ENCODE assay signal across 22 mouse cellular contexts in genomic region chr8:18478166-18478565, GRCm38 (mm10).
DNase-seq lines count a peak whose midpoint lies in the region; ATAC-seq and TF ChIP-seq lines count a peak whose summit lies in the region.
"Had no signal": no experiment of that assay in that cellular context is flagged by ENCODE, and none has a peak within 500 bp of the region (broad histone marks: within the 10 kb centered on the region; RNA-seq: fewer than 3 reads in every experiment).

No protein-coding gene starts in this region.

- no peaks in the 10 kb centered on the region for H3K36me3 ChIP-seq in intestine, embryonic 14.5 days (ENCODE audit: control insufficient read depth, insufficient read depth, low read length)
- no peaks in the 10 kb centered on the region for H3K36me3 ChIP-seq in intestine, postnatal 0 days (ENCODE audit: control insufficient read depth, insufficient read depth)
- H3K36me3 ChIP-seq in intestine, embryonic 16.5 days (ENCODE audit: control insufficient read depth, insufficient read depth, low read length): no peaks in the 10 kb centered on the region
- H3K36me3 ChIP-seq in stomach, embryonic 15.5 days: no peaks in the 10 kb centered on the region
- H3K36me3 ChIP-seq in stomach, postnatal 0 days (ENCODE audit: control insufficient read depth, insufficient read depth, low read length): no peaks in the 10 kb centered on the region
- H3K36me3 ChIP-seq in liver, embryonic 11.5 days (ENCODE audit: control insufficient read depth, insufficient read depth, low read length): no peaks in the 10 kb centered on the region
- H3K36me3 ChIP-seq in lung, postnatal 0 days (ENCODE audit: insufficient read depth, low read length): no peaks in the 10 kb centered on the region
- H3K36me3 ChIP-seq: embryonic facial prominence, embryonic 10.5 days; embryonic facial prominence, embryonic 12.5 days; forebrain, embryonic 15.5 days had no signal

- 74% methylated on average over 4 of the region's 4 CpGs for WGBS in intestine, embryonic 14.5 days
- 49% methylated on average over 4 of the region's 4 CpGs for WGBS in intestine, postnatal 0 days
- WGBS in intestine, embryonic 16.5 days: 66% methylated on average over 4 of the region's 4 CpGs
- 59% methylated on average over 4 of the region's 4 CpGs for WGBS in stomach, embryonic 15.5 days
- 59% methylated on average over 4 of the region's 4 CpGs for WGBS in stomach, postnatal 0 days
- WGBS in liver, embryonic 11.5 days: 75% methylated on average over 4 of the region's 4 CpGs
- 60% methylated on average over 4 of the region's 4 CpGs for WGBS in lung, postnatal 0 days

- H3K4me2 ChIP-seq in intestine, embryonic 14.5 days (ENCODE audit: low read length): no peak overlapping the region
- H3K4me2 ChIP-seq in intestine, postnatal 0 days (replicated peaks; ENCODE audit: low read depth): no peak overlapping the region
- no peak overlapping the region for H3K4me2 ChIP-seq in intestine, embryonic 16.5 days (ENCODE audit: low read depth, low read length)
- H3K4me2 ChIP-seq in stomach, embryonic 15.5 days: no peak overlapping the region
- H3K4me2 ChIP-seq in stomach, postnatal 0 days (replicated peaks; ENCODE audit: low read depth): no peak overlapping the region
- H3K4me2 ChIP-seq in liver, embryonic 11.5 days: no peak overlapping the region
- H3K4me2 ChIP-seq in lung, postnatal 0 days (replicated peaks; ENCODE audit: low read depth, low read length): no peak overlapping the region
- H3K4me2 ChIP-seq: embryonic facial prominence, embryonic 12.5 days; forebrain, embryonic 13.5 days; forebrain, embryonic 15.5 days had no signal

- H3K27ac ChIP-seq in intestine, embryonic 14.5 days (ENCODE audit: low read depth): no peak overlapping the region
- H3K27ac ChIP-seq in intestine, postnatal 0 days (ENCODE audit: low read depth, low read length): no peak overlapping the region
- H3K27ac ChIP-seq in intestine, embryonic 16.5 days (ENCODE audit: low read length): no peak overlapping the region
- no peak overlapping the region for H3K27ac ChIP-seq in stomach, embryonic 15.5 days
- no peak overlapping the region for H3K27ac ChIP-seq in stomach, postnatal 0 days (replicated peaks)
- H3K27ac ChIP-seq in liver, embryonic 11.5 days (ENCODE audit: low read depth, low read length): no peak overlapping the region
- H3K27ac ChIP-seq in lung, postnatal 0 days (ENCODE audit: low read length): no peak overlapping the region
- H3K27ac ChIP-seq: embryonic facial prominence, embryonic 10.5 days; embryonic facial prominence, embryonic 12.5 days; forebrain, embryonic 13.5 days; forebrain, embryonic 15.5 days had no signal

- no peaks in the 10 kb centered on the region for H3K27me3 ChIP-seq in intestine, embryonic 14.5 days (replicated peaks; ENCODE audit: control insufficient read depth, insufficient read depth, low read length)
- H3K27me3 ChIP-seq in intestine, postnatal 0 days (replicated peaks; ENCODE audit: control insufficient read depth, insufficient read depth, low read length): no peaks in the 10 kb centered on the region
- H3K27me3 ChIP-seq in intestine, embryonic 16.5 days (replicated peaks; ENCODE audit: control insufficient read depth, insufficient read depth, low read length): no peaks in the 10 kb centered on the region
- no peaks in the 10 kb centered on the region for H3K27me3 ChIP-seq in stomach, embryonic 15.5 days (replicated peaks)
- H3K27me3 ChIP-seq in stomach, postnatal 0 days (ENCODE audit: control insufficient read depth, insufficient read depth, low read length): no peaks in the 10 kb centered on the region
- H3K27me3 ChIP-seq in liver, embryonic 11.5 days (replicated peaks; ENCODE audit: control insufficient read depth, insufficient read depth, low read length): no peaks in the 10 kb centered on the region
- H3K27me3 ChIP-seq in lung, postnatal 0 days (replicated peaks; ENCODE audit: insufficient read depth, low read length): no peaks in the 10 kb centered on the region
- H3K27me3 ChIP-seq: embryonic facial prominence, embryonic 12.5 days; forebrain, embryonic 13.5 days; forebrain, embryonic 15.5 days had no signal

- no peaks in the 10 kb centered on the region for H3K9me3 ChIP-seq in intestine, embryonic 14.5 days (ENCODE audit: control insufficient read depth, low read length)
- H3K9me3 ChIP-seq in intestine, postnatal 0 days (ENCODE audit: control insufficient read depth): no peaks in the 10 kb centered on the region
- no peaks in the 10 kb centered on the region for H3K9me3 ChIP-seq in intestine, embryonic 16.5 days (ENCODE audit: control insufficient read depth, low read length)
- no peaks in the 10 kb centered on the region for H3K9me3 ChIP-seq in stomach, embryonic 15.5 days
- H3K9me3 ChIP-seq in stomach, postnatal 0 days (ENCODE audit: control insufficient read depth, low read length): no peaks in the 10 kb centered on the region
- no peaks in the 10 kb centered on the region for H3K9me3 ChIP-seq in liver, embryonic 11.5 days (ENCODE audit: control insufficient read depth, low read length)
- no peaks in the 10 kb centered on the region for H3K9me3 ChIP-seq in lung, postnatal 0 days (ENCODE audit: low read length)
- H3K9me3 ChIP-seq: embryonic facial prominence, embryonic 10.5 days; embryonic facial prominence, embryonic 12.5 days; forebrain, embryonic 13.5 days; forebrain, embryonic 15.5 days had no signal

- no peak overlapping the region for H3K4me3 ChIP-seq in intestine, embryonic 14.5 days (ENCODE audit: low read depth, low read length)
- no peak overlapping the region for H3K4me3 ChIP-seq in intestine, postnatal 0 days (ENCODE audit: low read depth, low read length)
- H3K4me3 ChIP-seq in intestine, embryonic 16.5 days (ENCODE audit: low read length): no peak overlapping the region
- no peak overlapping the region for H3K4me3 ChIP-seq in stomach, embryonic 15.5 days (replicated peaks)
- no peak overlapping the region for H3K4me3 ChIP-seq in stomach, postnatal 0 days (ENCODE audit: low read depth, low read length)
- no peak overlapping the region for H3K4me3 ChIP-seq in liver, embryonic 11.5 days (ENCODE audit: low read depth, low read length)
- no peak overlapping the region for H3K4me3 ChIP-seq in lung, postnatal 0 days (ENCODE audit: low read depth, low read length)
- H3K4me3 ChIP-seq: embryonic facial prominence, embryonic 10.5 days; embryonic facial prominence, embryonic 12.5 days; forebrain, embryonic 13.5 days; forebrain, embryonic 15.5 days had no signal

- no peak overlapping the region for H3K9ac ChIP-seq in intestine, embryonic 14.5 days (ENCODE audit: low read length)
- no peak overlapping the region for H3K9ac ChIP-seq in intestine, postnatal 0 days (ENCODE audit: low read depth, low read length)
- no peak overlapping the region for H3K9ac ChIP-seq in intestine, embryonic 16.5 days (ENCODE audit: low read depth, low read length)
- no peak overlapping the region for H3K9ac ChIP-seq in stomach, embryonic 15.5 days
- no peak overlapping the region for H3K9ac ChIP-seq in stomach, postnatal 0 days (ENCODE audit: low read length)
- H3K9ac ChIP-seq in liver, embryonic 11.5 days (ENCODE audit: low read depth, low read length): no peak overlapping the region
- H3K9ac ChIP-seq in lung, postnatal 0 days (replicated peaks; ENCODE audit: low read depth): no peak overlapping the region
- H3K9ac ChIP-seq: embryonic facial prominence, embryonic 12.5 days; forebrain, embryonic 13.5 days; forebrain, embryonic 15.5 days; forebrain, postnatal 0 days had no signal

- no peaks in the 10 kb centered on the region for H3K4me1 ChIP-seq in intestine, embryonic 14.5 days (replicated peaks; ENCODE audit: control insufficient read depth, insufficient read depth, low read length)
- H3K4me1 ChIP-seq in intestine, postnatal 0 days (replicated peaks; ENCODE audit: control insufficient read depth, insufficient read depth, low read length): no peaks in the 10 kb centered on the region
- no peaks in the 10 kb centered on the region for H3K4me1 ChIP-seq in intestine, embryonic 16.5 days (ENCODE audit: control insufficient read depth, insufficient read depth, low read length)
- no peaks in the 10 kb centered on the region for H3K4me1 ChIP-seq in stomach, embryonic 15.5 days
- H3K4me1 ChIP-seq in stomach, postnatal 0 days (replicated peaks; ENCODE audit: control insufficient read depth, insufficient read depth): no peaks in the 10 kb centered on the region
- no peaks in the 10 kb centered on the region for H3K4me1 ChIP-seq in liver, embryonic 11.5 days (replicated peaks; ENCODE audit: control insufficient read depth, insufficient read depth, low read length)
- H3K4me1 ChIP-seq in lung, postnatal 0 days (ENCODE audit: insufficient read depth, low read depth, low read length): no peaks in the 10 kb centered on the region
- H3K4me1 ChIP-seq: embryonic facial prominence, embryonic 10.5 days; embryonic facial prominence, embryonic 12.5 days; forebrain, embryonic 13.5 days; forebrain, embryonic 15.5 days had no signal

- no peak for TF ChIP-seq CTCF in intestine, postnatal 0 days (IDR thresholded peaks at IDR 0.05; ENCODE audit: low read depth)
- no peak for TF ChIP-seq CTCF in stomach, postnatal 0 days (IDR thresholded peaks at IDR 0.05; ENCODE audit: low read depth)
- no peak for TF ChIP-seq CTCF in lung, postnatal 0 days (IDR thresholded peaks at IDR 0.05)

- TF ChIP-seq EP300 in stomach, postnatal 0 days (optimal IDR thresholded peaks at IDR 0.05): no peak
- TF ChIP-seq EP300 in lung, postnatal 0 days (IDR thresholded peaks at IDR 0.05): no peak

- 0 out of 2 replicates have a peak, but pooled peaks have one; percentile 19 for ATAC-seq in intestine, embryonic 14.5 days (replicated peaks; ENCODE audit: low FRiP score, low TSS enrichment, low read depth)
- ATAC-seq in intestine, postnatal 0 days: no peak
- ATAC-seq in intestine, embryonic 16.5 days: 0 out of 2 replicates have a peak, but pooled peaks have one; percentile 36
- peak; percentile 84 for ATAC-seq in stomach, embryonic 15.5 days (ENCODE audit: insufficient read depth, low FRiP score, low read depth)
- peak; percentile 72; the same call in 1 of the 2 replicates for ATAC-seq in stomach, postnatal 0 days (ENCODE audit: low FRiP score, low TSS enrichment)
- no peak for ATAC-seq in liver, embryonic 11.5 days (replicated peaks; ENCODE audit: low FRiP score)
- ATAC-seq in lung, postnatal 0 days: no peak
- ATAC-seq: activated CD4-positive, CD25-positive, alpha-beta regulatory T cell, adult 4 months; forebrain, embryonic 13.5 days; forebrain, embryonic 15.5 days; forebrain, postnatal 0 days; Patski had no signal

- DNase-seq in intestine, embryonic 14.5 days (ENCODE audit: low spot score): no peak
- DNase-seq in stomach, postnatal 0 days (ENCODE audit: low spot score): peak; percentile 24
- DNase-seq in ovary, postnatal 14 days (ENCODE audit: low spot score): no peak
- no peak for DNase-seq in liver, embryonic 11.5 days (ENCODE audit: low spot score)
- DNase-seq in lung, postnatal 0 days (ENCODE audit: low spot score): no peak
- DNase-seq: adrenal gland, adult 2 months; adrenal gland, postnatal 14 days; cerebellum, adult 11-12 months; cerebellum, adult 2 months; cerebellum, adult 9-10 months; cerebellum, postnatal 10 days; cerebellum, postnatal 25 days; forebrain, postnatal 0 days had no signal

Comparison
In these comparisons a context has a peak if more than half of its experiments do, and no peak if none do; other contexts are left out.
1. ATAC-seq: peak in intestine, embryonic 14.5 days (single experiment), intestine, embryonic 16.5 days (single experiment), stomach, embryonic 15.5 days (single experiment) and stomach, postnatal 0 days (single experiment); none in intestine, postnatal 0 days (single experiment), liver, embryonic 11.5 days (single experiment) and lung, postnatal 0 days (single experiment).